Mouse (Mus musculus): ENCODE results near the gene Gpr35. TPM values are rescaled to one million over a fixed set of nuclear protein-coding genes. Genes with fewer than 3 reads are reported as not detected.
"Not testable (repeated sequence)": the region's sequence is repeated elsewhere in the genome, so short reads cannot be mapped to it uniquely, and the experiment has no call there.

The Gpr35 gene
- polyA plus RNA-seq, 1 experiment, result 0.21 TPM

DNA sequence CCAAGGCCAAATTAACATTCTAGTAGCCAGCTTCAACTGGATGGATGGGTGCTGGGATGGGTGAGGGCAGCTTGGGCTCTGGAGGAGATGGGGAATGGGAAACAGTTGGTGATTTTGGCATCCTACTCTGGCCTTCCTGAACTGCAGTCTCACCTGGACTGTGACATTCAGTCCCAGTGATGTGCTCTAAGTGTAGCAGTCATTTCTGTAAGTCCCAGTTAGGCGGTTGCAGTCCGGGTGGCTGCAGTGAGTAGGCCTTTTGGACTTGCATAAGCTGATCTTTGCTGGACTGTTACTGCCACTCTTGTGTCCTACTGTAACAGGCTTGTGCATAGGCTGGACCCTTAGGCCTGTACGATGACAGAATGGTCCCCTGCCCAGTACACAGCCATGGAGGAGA is 2.7 kb upstream of the Gpr35 start:
- TF ChIP-seq POLR2A (IDR thresholded peaks at IDR 0.05; ENCODE audit: low read depth, low read length) (no peak), CTCF (IDR thresholded peaks at IDR 0.05; ENCODE audit: borderline replicate concordance, insufficient read depth, low read length) (no peak)

DNA sequence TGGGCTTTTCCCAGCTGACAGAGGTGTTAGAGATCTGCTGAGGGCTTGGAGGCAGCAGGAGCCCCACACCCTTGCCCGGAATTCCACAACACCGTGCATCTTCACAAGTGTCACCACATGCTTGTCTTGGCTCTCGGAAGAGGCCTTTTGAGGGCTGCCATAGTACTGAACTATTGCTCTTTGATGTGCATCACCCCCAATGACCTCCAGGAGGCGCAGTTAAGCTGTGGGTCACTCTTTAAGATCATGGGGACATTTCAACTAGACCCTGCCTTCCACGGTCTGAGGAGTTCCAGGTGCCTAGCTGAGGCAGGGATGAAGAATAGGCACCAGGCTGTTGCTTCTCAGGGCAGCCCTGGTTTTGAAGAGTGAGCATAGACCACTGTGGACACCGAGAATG is 1.2 kb upstream of the Gpr35 start:
- TF ChIP-seq CTCF (IDR thresholded peaks at IDR 0.05; ENCODE audit: borderline replicate concordance, insufficient read depth, low read length) (no peak), POLR2A (IDR thresholded peaks at IDR 0.05; ENCODE audit: low read depth, low read length) (no peak)

More for the DNA sequence above, 2.7 kb upstream of the Gpr35 start:
- H3K4me3 ChIP-seq (ENCODE audit: insufficient read depth, low read length), result no peak overlapping the region
- H3K27ac ChIP-seq (ENCODE audit: insufficient read depth, low read length), result no peak overlapping the region
- H3K4me1 ChIP-seq (ENCODE audit: control insufficient read depth, insufficient read depth, low read length), result no peaks in the 10 kb centered on the region

DNA sequence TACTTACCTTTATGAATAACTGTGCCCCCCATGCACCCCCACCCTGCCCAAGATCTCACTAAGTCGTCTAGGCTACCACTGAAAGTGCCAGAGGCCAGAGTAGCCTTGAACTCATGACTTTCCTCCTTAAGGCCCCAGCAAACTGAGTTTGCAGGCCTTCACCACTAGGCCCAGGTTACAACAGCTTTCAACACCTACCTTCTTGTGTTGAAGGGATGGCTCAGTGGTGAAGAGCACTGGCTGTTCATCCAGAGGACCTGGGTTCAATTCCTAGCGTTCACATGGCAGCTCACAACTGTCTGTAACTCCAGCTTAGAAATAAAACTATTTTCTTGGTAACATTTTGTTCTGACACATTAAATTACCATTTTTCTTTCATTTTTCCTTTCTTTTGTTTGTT is 3.0 kb downstream of the Gpr35 start:
- H3K4me1 ChIP-seq (ENCODE audit: control insufficient read depth, insufficient read depth, low read length), result no peaks in the 10 kb centered on the region
- no peak overlapping the region for H3K4me3 ChIP-seq (ENCODE audit: insufficient read depth, low read length)
- H3K27ac ChIP-seq (ENCODE audit: insufficient read depth, low read length), result no peak overlapping the region
- TF ChIP-seq CTCF (IDR thresholded peaks at IDR 0.05; ENCODE audit: borderline replicate concordance, insufficient read depth, low read length) (no peak), POLR2A (IDR thresholded peaks at IDR 0.05; ENCODE audit: low read depth, low read length) (no peak)

More for the DNA sequence above, 1.2 kb upstream of the Gpr35 start:
- Histone ChIP-seq H3K4me3 (ENCODE audit: insufficient read depth, low read length) (no peak overlapping the region), H3K27ac (ENCODE audit: insufficient read depth, low read length) (no peak overlapping the region), H3K4me1 (ENCODE audit: control insufficient read depth, insufficient read depth, low read length) (no peaks in the 10 kb centered on the region)

DNA sequence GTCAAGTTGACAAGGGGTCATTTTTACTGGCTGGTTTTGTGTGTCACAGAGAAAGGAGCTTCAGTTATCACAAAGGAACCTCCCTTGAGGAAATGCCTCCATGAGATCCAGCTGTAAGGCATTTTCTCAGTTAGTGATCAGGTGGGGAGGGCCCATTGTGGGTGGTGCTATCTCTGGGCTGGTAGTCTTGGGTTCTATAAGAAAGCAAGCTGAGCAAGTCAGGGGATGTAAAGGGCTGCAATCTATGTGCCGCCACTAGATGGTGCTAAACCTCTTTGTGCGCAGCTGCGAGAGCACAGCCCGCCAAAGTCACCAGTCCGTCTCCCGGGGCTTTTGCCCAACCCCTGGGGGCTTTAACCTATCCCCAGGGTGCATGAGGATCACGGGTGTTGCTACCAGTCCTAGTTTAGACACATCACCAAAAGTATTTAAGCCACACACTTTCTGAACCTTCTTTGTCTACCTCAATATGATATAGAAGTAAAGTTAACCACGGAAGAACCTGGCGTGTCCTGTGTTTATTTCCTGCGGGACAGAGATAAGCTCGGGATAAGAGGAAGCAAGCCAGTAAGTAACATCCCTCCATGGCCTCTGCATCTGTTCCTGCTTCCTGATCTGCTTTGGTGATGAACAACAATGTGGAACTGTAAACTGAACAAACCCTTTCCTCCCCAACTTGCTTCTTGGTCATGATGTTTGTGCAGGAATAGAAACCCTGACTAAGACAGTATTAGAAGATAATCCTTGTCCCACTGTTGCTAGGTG is 6.1 kb downstream of the Gpr35 start:
- not testable (repeated sequence) for H3K27ac ChIP-seq (ENCODE audit: insufficient read depth, low read length); H3K4me1 ChIP-seq (ENCODE audit: control insufficient read depth, insufficient read depth, low read length)
- peak overlapping the region; percentile 27; the same call in 1 of the 2 replicates for H3K4me3 ChIP-seq (ENCODE audit: insufficient read depth, low read length)

DNA sequence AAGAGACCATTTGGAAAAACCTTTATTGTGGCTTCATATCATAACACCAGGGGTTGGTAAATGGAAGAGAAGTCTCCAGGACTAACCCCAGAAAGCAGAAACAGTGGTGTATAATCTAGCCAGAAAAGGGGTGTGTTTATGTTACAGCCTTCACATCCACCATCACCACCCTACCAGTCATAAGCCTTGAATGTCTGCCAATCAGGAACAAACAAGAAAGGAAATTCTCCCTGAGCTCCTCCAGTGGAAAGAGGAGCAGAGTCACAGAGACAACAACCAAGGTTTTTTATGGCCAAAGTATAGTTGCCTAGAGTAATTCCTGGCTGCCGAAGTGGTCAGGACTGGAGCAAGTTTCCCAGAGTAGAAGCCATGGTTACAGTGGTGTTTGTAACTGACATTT is 8.3 kb downstream of the Gpr35 start:
- H3K4me3 ChIP-seq (ENCODE audit: insufficient read depth, low read length), result no peak overlapping the region
- no peaks in the 10 kb centered on the region for H3K4me1 ChIP-seq (ENCODE audit: control insufficient read depth, insufficient read depth, low read length)
- TF ChIP-seq POLR2A (IDR thresholded peaks at IDR 0.05; ENCODE audit: low read depth, low read length) (no peak), CTCF (IDR thresholded peaks at IDR 0.05; ENCODE audit: borderline replicate concordance, insufficient read depth, low read length) (no peak)
- H3K27ac ChIP-seq (ENCODE audit: insufficient read depth, low read length), result no peak overlapping the region

DNA sequence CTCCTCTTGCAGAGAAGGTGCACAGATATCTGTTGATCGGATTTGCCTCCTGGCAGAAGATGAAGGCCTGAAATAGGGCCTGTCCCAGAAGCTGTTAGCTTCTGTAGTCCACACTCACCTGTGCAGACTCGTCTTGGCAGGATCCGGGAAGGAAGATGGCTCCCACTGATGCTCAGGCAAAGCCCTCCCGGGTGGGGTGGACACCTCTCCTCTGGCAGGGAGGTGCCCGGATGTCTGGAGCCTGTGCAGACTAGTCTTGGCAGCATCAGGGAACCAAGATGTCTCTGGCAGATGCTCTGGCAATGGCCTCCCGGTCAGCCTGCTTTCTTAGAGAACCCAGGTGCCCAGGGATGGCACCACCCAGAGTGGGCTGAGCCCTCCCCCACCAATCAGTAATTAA is 20.1 kb downstream of the Gpr35 start:
- H3K27ac ChIP-seq (ENCODE audit: insufficient read depth, low read length); H3K4me3 ChIP-seq (ENCODE audit: insufficient read depth, low read length); H3K4me1 ChIP-seq (ENCODE audit: control insufficient read depth, insufficient read depth, low read length): not testable (repeated sequence)

DNA sequence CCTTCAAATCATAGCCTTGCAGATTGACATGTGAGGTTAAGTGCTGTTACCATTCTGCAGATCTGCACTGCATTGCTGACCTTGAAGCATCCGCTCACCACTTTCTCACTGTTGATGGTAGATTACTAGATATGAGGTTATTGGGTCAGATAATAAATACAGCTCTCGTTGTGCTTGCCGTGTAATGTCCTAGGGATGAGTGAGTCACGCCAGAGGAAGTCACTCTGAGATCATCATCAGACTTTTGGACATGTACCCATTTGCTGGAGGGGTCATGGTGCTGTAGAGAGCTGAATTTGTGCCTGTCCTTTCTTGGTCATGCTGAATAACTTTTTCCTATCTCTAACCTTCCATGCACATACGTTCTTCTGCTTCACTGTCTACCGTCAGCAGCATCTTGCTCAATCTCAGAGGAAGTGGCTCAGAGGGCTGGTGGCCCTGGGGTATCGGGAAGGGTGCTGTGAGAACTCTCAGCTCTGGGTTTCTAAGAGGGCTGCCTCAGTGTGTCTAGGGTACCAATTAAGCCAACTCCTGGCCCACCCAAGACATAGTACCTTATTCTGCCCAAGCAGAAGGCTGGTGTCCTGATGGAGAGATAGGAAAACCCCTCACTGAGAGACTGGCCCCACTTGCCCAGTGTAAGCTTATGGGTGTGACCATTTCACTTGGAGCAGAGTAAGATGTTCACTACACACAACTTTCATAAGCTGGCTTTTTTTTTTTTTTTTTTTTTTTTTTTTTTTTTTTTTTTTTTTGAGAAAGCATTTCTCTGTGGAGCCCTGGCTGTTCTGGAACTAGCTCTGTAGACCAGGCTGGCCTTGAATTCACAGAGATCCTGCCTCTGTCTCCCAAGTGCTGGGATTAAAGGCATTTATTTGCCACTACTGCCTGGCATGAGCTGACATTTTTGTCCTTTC is 21.5 kb downstream of the Gpr35 start:
- no peak overlapping the region for H3K4me3 ChIP-seq (ENCODE audit: insufficient read depth, low read length)
- H3K4me1 ChIP-seq (ENCODE audit: control insufficient read depth, insufficient read depth, low read length), result no peaks in the 10 kb centered on the region
- TF ChIP-seq POLR2A (IDR thresholded peaks at IDR 0.05; ENCODE audit: low read depth, low read length), result no peak
- TF ChIP-seq CTCF (IDR thresholded peaks at IDR 0.05; ENCODE audit: borderline replicate concordance, insufficient read depth, low read length), result no peak
- no peak overlapping the region for H3K27ac ChIP-seq (ENCODE audit: insufficient read depth, low read length)

DNA sequence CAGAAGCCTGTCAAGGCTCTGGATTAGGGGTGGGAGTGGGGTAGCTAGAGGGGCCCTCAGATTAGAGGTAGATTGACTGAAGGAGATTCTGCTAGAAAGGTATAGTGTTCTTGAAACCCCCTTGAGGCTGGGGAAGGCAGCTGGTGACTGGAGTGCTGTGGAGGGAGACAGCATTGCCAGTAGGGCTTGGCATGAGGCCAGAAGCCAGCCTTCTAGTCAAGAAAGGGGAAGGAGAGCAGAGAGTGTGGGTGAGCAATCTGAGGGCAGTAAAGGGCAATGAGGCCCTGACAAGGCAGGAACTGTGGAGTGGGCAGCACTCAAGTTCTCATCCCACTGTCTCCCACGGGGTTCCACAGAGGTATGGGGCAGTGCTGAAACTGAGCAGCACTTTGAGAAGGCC is 22.2 kb downstream of the Gpr35 start:
- H3K4me3 ChIP-seq (ENCODE audit: insufficient read depth, low read length), result no peak overlapping the region
- H3K4me1 ChIP-seq (ENCODE audit: control insufficient read depth, insufficient read depth, low read length), result no peaks in the 10 kb centered on the region
- TF ChIP-seq POLR2A (IDR thresholded peaks at IDR 0.05; ENCODE audit: low read depth, low read length) (no peak), CTCF (IDR thresholded peaks at IDR 0.05; ENCODE audit: borderline replicate concordance, insufficient read depth, low read length) (no peak)
- no peak overlapping the region for H3K27ac ChIP-seq (ENCODE audit: insufficient read depth, low read length)

DNA sequence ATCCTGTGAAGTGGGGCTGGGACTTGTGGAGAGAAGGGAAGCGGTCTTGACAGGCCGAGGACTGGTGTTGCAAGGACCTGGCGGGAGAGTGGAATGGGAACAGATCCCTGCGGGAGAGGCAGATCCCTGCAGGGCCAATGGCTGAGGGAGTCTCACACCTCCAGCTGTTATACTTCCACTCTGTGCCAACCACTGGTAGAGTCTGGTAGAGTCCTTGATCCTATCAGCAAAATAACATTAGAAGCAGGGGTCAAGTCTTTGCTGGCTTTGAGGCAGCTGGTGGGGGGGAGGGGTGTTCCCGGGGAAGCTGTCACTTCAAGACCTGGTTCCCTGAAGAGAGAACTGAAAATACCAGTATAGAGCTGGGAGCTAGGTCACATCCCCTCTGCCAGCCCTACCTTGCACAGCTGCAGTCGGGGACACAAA is 25.5 kb downstream of the Gpr35 start:
- no peak for TF ChIP-seq POLR2A (IDR thresholded peaks at IDR 0.05; ENCODE audit: low read depth, low read length)
- TF ChIP-seq CTCF (IDR thresholded peaks at IDR 0.05; ENCODE audit: borderline replicate concordance, insufficient read depth, low read length), result no peak
- Histone ChIP-seq H3K4me1 (ENCODE audit: control insufficient read depth, insufficient read depth, low read length) (no peaks in the 10 kb centered on the region), H3K27ac (ENCODE audit: insufficient read depth, low read length) (no peak overlapping the region), H3K4me3 (ENCODE audit: insufficient read depth, low read length) (no peak overlapping the region)

DNA sequence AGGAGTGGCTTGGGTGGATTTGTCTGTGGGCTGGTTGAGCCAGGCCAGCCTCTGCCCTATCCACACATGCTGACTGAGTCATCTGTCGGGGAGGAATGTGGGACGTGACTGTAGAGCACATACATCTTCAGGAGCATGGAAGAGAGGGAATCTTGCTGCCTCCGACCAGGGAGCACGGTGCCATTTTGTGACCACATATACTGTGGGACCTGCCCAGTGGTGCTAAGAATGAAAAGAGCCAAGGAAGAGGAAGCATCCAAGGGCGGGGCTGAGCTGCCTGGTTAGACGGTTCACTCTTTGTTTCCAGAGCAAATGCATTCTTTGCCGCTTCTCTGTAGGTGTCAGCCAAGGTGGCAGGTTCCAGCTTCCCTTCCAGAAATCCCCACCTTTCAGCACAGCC is 28.0 kb downstream of the Gpr35 start:
- H3K27ac ChIP-seq (ENCODE audit: insufficient read depth, low read length), result no peak overlapping the region
- no peak overlapping the region for H3K4me3 ChIP-seq (ENCODE audit: insufficient read depth, low read length)
- no peaks in the 10 kb centered on the region for H3K4me1 ChIP-seq (ENCODE audit: control insufficient read depth, insufficient read depth, low read length)
- no peak for TF ChIP-seq CTCF (IDR thresholded peaks at IDR 0.05; ENCODE audit: borderline replicate concordance, insufficient read depth, low read length)
- TF ChIP-seq POLR2A (IDR thresholded peaks at IDR 0.05; ENCODE audit: low read depth, low read length), result no peak
